Mouse (Mus musculus) liver, postnatal 0 days (tissue): ENCODE results near the gene Atxn1l.

Experiments
- CTCF ChIP-seq: sonication (generic); IDR thresholded peaks from 2 replicates; pipeline ENCODE4 v1.5.1; 2016; ENCODE audit warnings: antibody characterized with exemption, low read depth
- EP300 ChIP-seq: IDR thresholded peaks from 2 replicates; pipeline ENCODE4 v1.6.1; 2016; ENCODE audit warnings: antibody characterized with exemption, low read depth, mild to moderate bottlenecking

GRCm38 (mm10) chr8:109736819-109737218 is 720 bp downstream of the Atxn1l start:
- TF ChIP-seq CTCF (no peak), EP300 (no peak)
